In genomic region chr1:63947278-63947677, GRCm38 (mm10) we compare ENCODE assay signal across 20 mouse cellular contexts.
DNase-seq lines count a peak whose midpoint lies in the region; ATAC-seq and TF ChIP-seq lines count a peak whose summit lies in the region.
"Had no signal": no experiment of that assay in that cellular context is flagged by ENCODE, and none has a peak within 500 bp of the region (broad histone marks: within the 10 kb centered on the region; RNA-seq: fewer than 3 reads in every experiment).

No protein-coding gene starts in this region.

- no peaks in the 10 kb centered on the region for H3K36me3 ChIP-seq in heart, adult 2 months (ENCODE audit: control insufficient read depth, insufficient read depth, low read length)
- H3K36me3 ChIP-seq: G1E had no signal

- DNase-seq in frontal cortex, postnatal 25 days (ENCODE audit: low spot score in 2 of 2): no peak
- peak; percentile 28 for DNase-seq in heart, adult 11 months
- no peak for DNase-seq in heart, adult 2 months
- peak; percentile 44 for DNase-seq in brain, adult 2 months (ENCODE audit: low read depth, low spot score)
- DNase-seq in layer of hippocampus, adult 18-20 months (ENCODE audit: low spot score in 2 of 2): no peak
- DNase-seq: adrenal gland, adult 2 months; adrenal gland, adult 8-10 months; adrenal gland, postnatal 10 days; adrenal gland, postnatal 14 days; adrenal gland, postnatal 25 days; adrenal gland, postnatal 36 days; B cell, adult 2 months; cerebellum, adult 11 months; cerebellum, adult 11-12 months; cerebellum, adult 18-20 months; cerebellum, adult 2 months had no signal

- H3K4me1 ChIP-seq in heart, adult 2 months (ENCODE audit: control insufficient read depth, insufficient read depth, low read length): no peaks in the 10 kb centered on the region; the same call in 1 of the 2 replicates

- no peak overlapping the region for H3K9ac ChIP-seq in heart, adult 2 months (ENCODE audit: low read depth, low read length)

- 81% methylated on average over 1 of the region's 1 CpGs for WGBS in heart, adult 2 months

- no peak for TF ChIP-seq CTCF in heart, adult 2 months (IDR thresholded peaks at IDR 0.05)

- no peak for TF ChIP-seq POLR2A in heart, adult 2 months (IDR thresholded peaks at IDR 0.05; ENCODE audit: insufficient read depth, low read depth, low read length)

- H3K27ac ChIP-seq in heart, adult 2 months: no peak overlapping the region

- H3K27me3 ChIP-seq in heart, adult 2 months (ENCODE audit: control insufficient read depth, insufficient read depth, low read length): no peaks in the 10 kb centered on the region
- H3K27me3 ChIP-seq: CH12.LX, Patski had no signal

- H3K4me3 ChIP-seq in heart, adult 2 months: no peak overlapping the region

- TF ChIP-seq EP300 in heart, adult 2 months (IDR thresholded peaks at IDR 0.05; ENCODE audit: insufficient read depth, low read depth, low read length): no peak

- H3K79me2 ChIP-seq in heart, adult 2 months (replicated peaks; ENCODE audit: control insufficient read depth, insufficient read depth, low read length): no peaks in the 10 kb centered on the region

- intact Hi-C loops in heart, adult 2 months (cut with DNase I): no loop called here

- ATAC-seq in frontal cortex, adult (ENCODE audit: low TSS enrichment): peak; percentile 77
- ATAC-seq: Patski had no signal

Comparison
In these comparisons a context has a peak if more than half of its experiments do, and no peak if none do; other contexts are left out.
1. DNase-seq: peak in heart, adult 11 months (single experiment) and brain, adult 2 months (single experiment); none in frontal cortex, postnatal 25 days (0 of 2), heart, adult 2 months (0 of 2) and layer of hippocampus, adult 18-20 months (0 of 2).